Mouse (Mus musculus) cortical plate, adult 2 months (tissue): Measurements from ENCODE around the gene Eya3.

Source experiments
- CTCF ChIP-seq: fragments of 200-500 bp; IDR thresholded peaks from 2 replicates; pipeline ENCODE4 v1.5.1; 2011; ENCODE audit warnings: mild to moderate bottlenecking, control low read depth, low read length; ENCODE audit not compliant: insufficient read depth; ENCODE audit errors: extremely low read depth
- POLR2A ChIP-seq: fragments of 200-500 bp; IDR thresholded peaks from 2 replicates; pipeline ENCODE4 v1.6.1; 2011; ENCODE audit warnings: mild to moderate bottlenecking, low read length, control low read depth; ENCODE audit not compliant: insufficient read depth; ENCODE audit errors: extremely low read depth

- TF ChIP-seq CTCF (no peak), POLR2A (no peak)
Observed at GRCm38 (mm10) chr4:132611320-132611719, 27.5 kb upstream of the Eya3 start.
